Mouse (Mus musculus) kidney, postnatal 36 days (tissue): Measurements from ENCODE around the gene Slc25a18.

Experiments used
- DNase-seq, 2 experiments: peaks; one replicate each; pipeline ENCODE4 v3.0.0; 2021 to 2022; ENCODE audit warnings: mixed read lengths in 2 of 2

Slc25a18 gene

GRCm38 (mm10) chr6:120773149-120773628 is at the start of gene Slc25a18:
Gene Slc25a18, plus strand, starts transcription at chr6:120773578.
- no peak for DNase-seq

GRCm38 (mm10) chr6:120725986-120726385 is 47.4 kb upstream of the Slc25a18 start:
- DNase-seq = no peak

- DNase-seq = no peak
These were observed 37.4 kb upstream of the Slc25a18 start for GRCm38 (mm10) chr6:120736011-120736410.

GRCm38 (mm10) chr6:120736566-120736965 is 36.8 kb upstream of the Slc25a18 start:
- peak; percentile 37 to 59 for DNase-seq

- DNase-seq = no peak
These were observed 30.2 kb upstream of the Slc25a18 start for GRCm38 (mm10) chr6:120743130-120743529.

GRCm38 (mm10) chr6:120744266-120744665 is 29.1 kb upstream of the Slc25a18 start:
- peak; percentile 36 to 47 for DNase-seq

- DNase-seq = peak; percentile 38 to 44
These were observed 27.0 kb upstream of the Slc25a18 start for GRCm38 (mm10) chr6:120746416-120746815.

GRCm38 (mm10) chr6:120761151-120761550 is 12.2 kb upstream of the Slc25a18 start:
- DNase-seq = no peak

GRCm38 (mm10) chr6:120769972-120770371 is 3.4 kb upstream of the Slc25a18 start:
- no peak for DNase-seq

GRCm38 (mm10) chr6:120771366-120771765 is 2.0 kb upstream of the Slc25a18 start:
- peak in 1 of 2 experiments; percentile 12 for DNase-seq

- DNase-seq = no peak
These were observed 1.4 kb upstream of the Slc25a18 start for GRCm38 (mm10) chr6:120772025-120772424.

- DNase-seq = no peak
These were observed 385 bp downstream of the Slc25a18 start for GRCm38 (mm10) chr6:120773763-120774162.

GRCm38 (mm10) chr6:120776286-120776685 is 2.9 kb downstream of the Slc25a18 start:
- no peak for DNase-seq

- no peak for DNase-seq
These were observed 4.2 kb downstream of the Slc25a18 start for GRCm38 (mm10) chr6:120777533-120777932.

- peak; percentile 41 to 48 for DNase-seq
These were observed 4.8 kb downstream of the Slc25a18 start for GRCm38 (mm10) chr6:120778226-120778625.

- no peak for DNase-seq
These were observed 9.6 kb downstream of the Slc25a18 start for GRCm38 (mm10) chr6:120782948-120783347.

- DNase-seq = no peak
These were observed 11.0 kb downstream of the Slc25a18 start for GRCm38 (mm10) chr6:120784351-120784750.

- no peak for DNase-seq
These were observed 14.8 kb downstream of the Slc25a18 start for GRCm38 (mm10) chr6:120788068-120788607.

- DNase-seq = no peak
These were observed 15.5 kb downstream of the Slc25a18 start for GRCm38 (mm10) chr6:120788904-120789303.

- DNase-seq = no peak
These were observed 16.8 kb downstream of the Slc25a18 start for GRCm38 (mm10) chr6:120790153-120790552.

GRCm38 (mm10) chr6:120790717-120791116 is 17.3 kb downstream of the Slc25a18 start:
- no peak for DNase-seq

GRCm38 (mm10) chr6:120792947-120793346 is 19.6 kb downstream of the Slc25a18 start:
- DNase-seq = no peak

GRCm38 (mm10) chr6:120795422-120796086 is 22.2 kb downstream of the Slc25a18 start:
- DNase-seq = no peak

GRCm38 (mm10) chr6:120796111-120796510 is 22.7 kb downstream of the Slc25a18 start:
- no peak for DNase-seq
